Mouse (Mus musculus) liver (tissue): ENCODE data around the gene 4931414P19Rik.

Experiments
- DNase-seq: peaks from one replicate; pipeline ENCODE4 v3.0.0-alpha.2; 2020; ENCODE audit warnings: mixed read lengths

4931414P19Rik gene

DNA sequence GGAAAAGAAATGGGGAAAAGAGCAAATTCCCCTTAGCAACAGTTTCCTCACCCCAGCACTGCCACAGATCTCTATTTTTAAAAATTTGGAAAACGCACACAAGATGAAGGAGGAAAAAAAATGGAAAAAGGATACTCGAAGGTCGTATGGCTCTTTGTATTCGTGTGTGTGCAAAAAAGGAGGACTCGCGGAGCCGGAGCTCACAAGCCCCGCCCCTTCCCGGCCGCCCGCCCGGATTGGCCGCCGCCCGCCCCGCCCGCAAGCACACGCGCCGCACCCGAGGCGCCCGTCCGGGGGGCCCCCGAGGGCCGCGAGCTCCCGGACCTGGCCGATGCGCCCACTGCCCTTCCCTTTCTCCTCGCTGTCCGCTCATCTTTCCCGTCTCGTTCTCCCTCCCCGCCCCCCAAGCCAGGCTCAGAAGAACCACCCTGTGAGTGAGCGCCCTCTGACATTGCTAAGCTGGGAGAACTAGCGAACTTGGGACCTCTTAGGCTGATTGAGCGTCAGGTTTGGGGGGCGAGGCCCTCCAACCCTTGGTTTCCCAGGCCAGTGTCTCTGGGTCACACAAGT lies at the start of gene 4931414P19Rik:
4931414P19Rik (minus strand) TSS at position 242 of the 570 bp plus-strand sequence.
- DNase-seq: peak; percentile 95

DNA sequence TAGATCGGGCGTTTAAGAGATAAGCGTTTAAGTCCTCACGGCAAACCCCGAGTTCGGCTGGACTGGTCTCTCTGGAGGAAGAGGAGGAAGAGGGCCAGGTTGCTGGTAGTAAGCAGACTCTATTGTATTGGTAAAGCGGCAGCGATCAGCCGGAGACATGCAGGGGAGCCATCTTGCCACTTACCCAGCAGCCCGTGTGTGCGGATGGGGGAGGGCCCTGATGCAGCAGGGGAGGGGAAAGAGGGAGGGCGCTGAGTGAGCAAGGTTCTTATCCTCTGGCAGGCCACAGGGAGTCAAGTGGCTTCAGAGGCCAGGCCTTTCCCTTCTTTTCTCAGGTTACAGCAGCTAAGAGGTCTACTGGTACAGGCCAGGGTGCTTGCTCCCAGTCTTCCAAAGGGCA lies 47.7 kb upstream of the 4931414P19Rik start:
- peak; percentile 91 for DNase-seq

DNA sequence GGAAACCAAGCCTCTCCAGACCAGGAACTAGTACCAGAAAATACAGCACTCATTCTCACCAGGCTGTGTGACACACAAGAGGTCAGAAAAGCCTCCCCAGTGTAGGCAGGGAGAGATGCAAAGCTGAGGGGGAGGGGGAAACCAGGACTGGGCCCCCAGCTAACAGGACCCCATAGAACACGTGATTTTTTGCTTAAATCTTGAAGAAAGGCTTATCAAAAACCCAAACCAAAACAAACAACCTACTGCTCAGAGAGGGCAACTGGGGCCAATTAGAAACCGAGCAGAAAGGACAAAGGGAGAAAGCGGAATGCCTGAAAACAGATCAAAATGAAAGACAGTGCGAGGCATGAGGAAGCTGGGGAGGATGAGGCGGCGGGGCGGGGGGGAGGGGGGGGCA lies 47.0 kb upstream of the 4931414P19Rik start:
- DNase-seq: no peak

DNA sequence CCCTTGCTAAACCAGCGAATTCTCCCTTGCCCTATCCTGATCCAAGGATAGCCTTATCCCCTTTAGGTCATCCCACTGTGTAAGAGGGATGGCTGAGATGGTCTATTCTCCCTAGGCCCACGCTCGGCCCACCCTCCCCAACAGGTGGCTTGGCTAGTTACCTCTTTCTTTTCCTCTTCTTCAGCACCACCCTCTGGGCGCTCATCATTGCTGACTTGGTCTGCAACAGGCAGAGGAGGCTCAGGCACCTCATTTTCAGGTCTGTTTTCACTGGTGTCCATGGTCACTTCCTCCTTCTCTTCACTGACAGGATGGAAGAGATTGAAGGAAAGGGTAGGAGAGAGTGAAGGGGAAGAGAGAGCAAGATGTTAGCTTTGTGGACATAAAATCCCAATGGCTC lies 45.8 kb upstream of the 4931414P19Rik start:
- DNase-seq: no peak

DNA sequence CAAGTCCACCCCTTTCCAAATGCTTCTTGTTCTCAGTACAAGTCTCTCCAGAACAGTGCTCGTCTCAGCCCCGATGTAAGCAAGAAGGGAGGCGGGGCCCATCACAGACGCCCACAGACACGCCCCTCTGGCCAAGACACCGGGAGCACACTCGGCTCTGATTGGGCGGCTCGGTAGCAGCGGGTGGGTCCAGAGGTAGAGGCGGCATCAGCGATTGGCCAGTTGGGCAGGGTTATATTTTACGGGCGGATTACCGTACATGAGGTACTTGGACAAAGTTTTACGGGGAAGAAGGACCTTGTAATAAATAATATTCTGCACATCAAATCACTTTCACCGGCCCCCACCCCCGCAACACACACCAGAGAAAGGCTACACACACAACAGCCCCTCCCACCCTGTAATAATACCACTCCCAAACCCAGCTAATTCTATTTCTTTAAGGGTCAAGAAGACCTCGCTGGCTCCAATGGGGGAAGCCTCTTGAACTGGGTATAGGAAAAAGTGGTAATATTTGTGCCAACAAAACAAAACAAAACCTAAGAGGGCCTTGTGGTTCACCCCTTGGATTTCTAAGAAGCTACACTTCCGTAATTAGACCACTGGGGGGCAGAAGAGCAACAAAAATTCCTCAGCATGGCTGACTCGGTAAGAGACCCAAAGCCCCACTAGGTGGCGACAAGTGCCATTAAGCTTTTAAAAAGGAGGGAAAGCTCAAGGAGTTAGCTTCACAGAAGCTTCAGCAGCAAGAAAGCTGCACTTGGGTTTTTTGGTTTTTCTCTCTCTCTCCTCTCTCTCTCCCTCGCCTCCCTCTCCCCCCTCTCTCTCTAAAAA lies 45.0 kb upstream of the 4931414P19Rik start:
- peak; percentile 89 for DNase-seq

DNA sequence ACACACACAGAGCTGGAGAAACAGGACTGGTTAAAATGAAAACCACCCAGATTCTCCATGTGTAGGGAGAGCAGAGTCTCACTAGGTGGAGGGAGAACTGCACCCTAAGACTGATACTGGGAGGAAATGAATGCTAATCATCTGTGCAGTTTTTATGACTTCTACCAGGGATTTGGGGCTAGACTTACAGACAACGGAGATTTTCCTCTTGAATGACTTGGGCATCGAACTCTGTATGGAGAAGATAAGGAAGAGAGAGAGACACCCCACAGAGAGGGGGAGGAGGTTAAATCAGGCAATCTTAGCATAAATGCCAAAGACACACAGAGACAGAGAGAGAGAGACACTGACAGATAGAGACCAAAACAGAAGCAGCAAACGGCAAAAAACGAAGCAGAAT lies 42.1 kb upstream of the 4931414P19Rik start:
- no peak for DNase-seq

DNA sequence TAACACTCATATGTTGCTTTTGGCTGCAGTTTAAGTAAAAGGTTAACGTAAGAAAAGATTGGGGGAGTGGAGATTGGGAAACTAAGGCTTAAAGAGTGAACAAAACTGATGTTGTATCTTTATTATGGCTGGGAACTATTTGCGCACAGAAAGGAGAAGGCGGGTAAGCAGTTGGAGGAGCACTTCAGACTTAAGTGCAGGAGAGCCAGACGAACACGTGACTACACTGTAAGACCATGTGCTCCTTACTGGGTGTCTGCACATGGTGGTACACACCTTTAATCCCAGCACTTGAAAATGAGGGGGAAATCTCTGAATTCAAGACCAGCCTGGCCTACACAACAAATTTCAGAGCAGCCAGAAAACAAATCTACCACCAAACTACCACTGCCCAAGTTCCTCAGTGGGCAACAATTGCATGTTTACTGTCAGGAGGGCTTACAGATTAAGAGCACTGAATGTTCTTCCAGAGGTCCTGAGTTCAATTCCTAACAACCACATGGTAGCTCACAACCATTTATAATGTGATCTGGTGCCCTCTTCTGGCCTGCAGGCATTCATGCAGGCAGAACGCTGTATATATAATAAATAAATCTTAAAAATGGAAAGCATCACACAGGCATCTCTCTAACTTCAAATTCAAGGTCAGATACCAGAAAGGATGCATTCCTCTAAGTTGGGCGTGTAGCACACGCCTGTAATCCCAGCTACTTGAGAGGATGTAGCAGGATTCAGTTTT lies 41.3 kb upstream of the 4931414P19Rik start:
- DNase-seq: no peak

DNA sequence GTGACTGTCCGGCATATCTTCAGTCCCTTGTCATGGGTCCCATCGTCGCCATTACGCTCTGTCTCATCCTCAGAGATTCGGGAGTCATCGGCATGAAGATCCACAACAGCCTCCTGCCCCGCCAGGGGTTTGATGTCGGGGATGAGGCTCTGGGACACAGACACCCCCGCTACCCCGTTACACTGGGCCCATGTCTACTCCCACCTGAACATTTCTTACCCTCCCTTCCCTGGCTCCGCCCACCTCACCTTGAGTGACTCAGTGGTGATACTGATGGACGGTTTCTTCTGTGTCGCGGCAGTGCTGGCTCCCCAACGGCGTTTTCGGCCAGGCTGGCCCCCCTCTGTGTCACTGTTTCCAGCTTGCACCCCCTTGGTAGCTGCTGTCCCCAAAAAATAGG lies 40.7 kb upstream of the 4931414P19Rik start:
- DNase-seq: no peak

DNA sequence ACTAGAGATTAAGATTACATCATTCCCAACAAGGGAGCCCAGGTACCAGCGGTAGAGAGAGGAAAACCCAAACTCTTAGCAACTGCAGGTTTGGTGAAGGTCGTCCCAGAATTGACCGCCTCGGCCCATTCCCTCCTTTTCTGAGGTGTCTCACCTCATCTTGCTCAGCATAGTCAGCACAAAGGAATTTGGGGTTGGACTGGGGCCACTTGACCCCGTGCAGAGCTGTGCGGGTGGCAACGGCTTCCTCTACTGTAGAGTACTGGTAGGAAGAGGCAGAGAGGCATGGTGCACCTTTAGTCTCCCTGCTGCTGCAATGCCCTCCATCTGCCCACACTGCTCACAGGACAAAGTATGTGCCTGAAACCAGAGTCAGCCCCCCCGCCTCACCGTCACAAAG lies 38.5 kb upstream of the 4931414P19Rik start:
- DNase-seq: no peak

DNA sequence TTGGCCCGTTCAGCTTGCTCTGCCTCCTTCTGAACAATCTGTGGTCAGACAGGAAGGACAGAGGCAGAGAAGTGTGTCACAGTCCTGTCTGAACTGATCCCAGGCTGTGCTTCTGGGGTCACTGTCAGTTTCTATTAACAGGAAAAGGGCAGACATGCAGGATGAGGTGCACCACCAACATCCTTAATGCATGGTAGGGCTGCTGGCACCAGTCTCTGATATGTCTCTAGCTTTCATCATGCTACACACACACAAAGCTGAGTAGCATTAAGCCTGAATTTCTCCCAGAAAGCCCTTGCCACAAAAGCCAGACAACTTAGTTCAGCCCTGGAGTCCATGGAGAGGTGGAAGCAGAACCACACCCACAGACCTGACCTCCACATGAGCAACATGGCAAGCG lies 37.2 kb upstream of the 4931414P19Rik start:
- DNase-seq: no peak

DNA sequence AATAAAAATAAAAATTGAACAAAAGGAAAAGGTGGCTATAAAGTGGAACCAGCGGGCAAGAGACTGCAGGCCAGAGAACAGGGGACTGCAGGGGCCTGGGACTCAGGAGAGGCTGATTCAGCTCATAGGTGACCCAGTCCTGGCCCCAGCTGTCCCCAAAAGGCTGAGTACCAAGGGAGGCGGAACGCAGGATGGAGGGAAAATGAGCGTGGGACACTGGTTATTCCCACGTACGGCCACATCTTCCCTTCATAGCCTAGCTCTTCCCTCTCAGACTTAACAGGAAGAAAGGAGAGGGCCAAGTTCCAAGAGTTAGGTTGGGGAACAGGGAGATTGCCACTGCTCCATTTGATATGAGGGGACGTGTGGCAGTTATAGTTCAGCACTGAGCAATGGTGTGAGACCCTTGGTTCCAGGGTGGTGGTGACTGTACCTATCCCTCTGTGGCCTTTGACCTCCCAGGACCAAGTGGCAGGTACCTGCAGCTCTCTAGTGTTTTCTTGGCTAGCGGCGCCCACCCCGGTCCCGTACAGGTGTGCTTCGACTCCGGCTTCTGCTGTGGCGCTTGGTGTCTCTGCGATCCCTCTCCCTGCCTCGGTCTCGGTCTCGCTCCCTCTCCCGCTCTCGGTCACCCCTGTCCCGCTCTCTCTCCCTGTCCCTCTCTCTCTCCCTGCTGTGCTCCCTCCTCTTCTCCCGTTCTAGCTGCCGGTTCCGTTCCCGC lies 36.6 kb upstream of the 4931414P19Rik start:
- DNase-seq: no peak

GRCm38 (mm10) chr14:54641305-54641969 lies 35.6 kb upstream of the 4931414P19Rik start, which contains the start of gene Cdh24:
Cdh24 (minus strand) TSS chr14:54641364.
- peak; percentile 93 for DNase-seq

DNA sequence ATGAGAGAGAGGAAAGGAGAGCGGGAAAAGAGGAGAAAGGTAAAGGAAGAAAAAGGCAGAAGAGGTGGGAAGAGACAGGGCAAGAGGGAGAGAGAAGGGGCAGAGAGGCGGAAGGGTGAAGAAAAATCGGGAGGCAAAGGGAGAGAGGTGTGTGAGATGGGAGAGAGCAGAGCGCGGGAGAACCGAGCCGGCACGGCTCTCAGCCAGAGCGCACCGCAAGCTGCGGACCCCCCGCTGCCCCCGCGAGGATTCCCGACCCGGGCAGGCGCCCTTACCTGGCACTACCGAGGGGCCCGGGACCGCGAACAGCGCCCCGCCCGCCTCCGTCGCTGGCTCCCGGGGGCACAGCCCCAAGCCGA lies 35.1 kb upstream of the 4931414P19Rik start, which contains the start of gene Gm17606:
Gm17606 (plus strand) TSS at position 7 of the 359 bp plus-strand sequence.
- no peak for DNase-seq

- no peak for DNase-seq
These were observed 34.3 kb upstream of the 4931414P19Rik start for GRCm38 (mm10) chr14:54640121-54640520.

DNA sequence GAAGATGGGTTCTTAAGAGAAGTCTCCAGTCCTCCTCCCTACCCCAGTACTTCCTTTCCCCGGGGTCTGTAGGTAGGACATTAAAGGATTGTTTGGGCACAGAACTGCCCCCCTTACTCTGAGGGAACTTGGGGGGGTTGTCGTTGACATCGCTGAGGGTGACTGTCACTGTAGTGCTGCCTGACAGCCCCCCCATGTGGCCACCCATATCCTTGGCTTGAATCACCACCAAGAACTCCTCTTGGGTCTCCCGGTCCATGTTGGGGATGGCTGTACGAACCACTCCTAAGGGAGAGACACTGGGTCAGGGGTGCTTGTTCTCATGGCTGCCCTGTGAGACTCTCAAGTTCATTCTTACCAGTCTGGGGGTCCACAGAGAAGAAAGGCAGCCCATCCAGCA lies 32.4 kb upstream of the 4931414P19Rik start:
- DNase-seq: no peak

DNA sequence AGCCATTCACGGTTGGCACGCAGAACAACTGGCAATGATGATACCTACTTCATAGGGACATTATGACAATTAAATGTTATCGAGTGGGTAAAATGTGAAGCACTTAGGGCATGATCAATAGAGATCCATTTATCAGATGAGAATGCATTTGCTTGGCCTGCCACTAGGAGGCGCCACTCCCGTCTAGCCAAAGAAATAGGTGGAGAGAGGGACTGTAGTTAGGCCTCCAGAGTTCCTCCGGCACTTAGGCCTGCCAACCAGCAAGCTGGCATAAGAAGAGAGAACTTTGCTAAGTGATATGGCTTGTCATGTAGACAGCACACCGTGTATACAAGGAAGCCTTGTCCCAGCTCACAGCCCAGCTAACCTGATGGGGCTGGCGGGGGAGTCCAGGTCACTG lies 31.2 kb upstream of the 4931414P19Rik start:
- DNase-seq: peak; percentile 67

DNA sequence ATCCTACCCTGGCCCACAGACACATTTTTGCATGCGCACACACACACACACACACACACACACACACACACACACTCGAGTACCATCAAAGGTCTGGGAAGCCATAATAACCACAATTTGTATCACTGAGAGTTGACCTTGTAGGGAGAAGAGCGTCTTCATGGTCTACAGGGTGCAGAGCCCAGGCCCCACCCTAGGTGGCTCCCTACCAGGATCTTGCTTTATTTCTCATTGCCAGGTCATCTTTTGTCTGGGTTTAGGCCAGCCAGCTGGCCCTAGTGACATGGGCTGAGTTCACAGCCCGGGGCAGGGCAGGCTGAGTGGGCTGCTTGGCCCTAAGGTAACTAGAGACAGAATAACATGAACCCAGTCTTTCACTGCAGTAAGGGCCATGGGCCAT lies 28.4 kb upstream of the 4931414P19Rik start:
- no peak for DNase-seq

DNA sequence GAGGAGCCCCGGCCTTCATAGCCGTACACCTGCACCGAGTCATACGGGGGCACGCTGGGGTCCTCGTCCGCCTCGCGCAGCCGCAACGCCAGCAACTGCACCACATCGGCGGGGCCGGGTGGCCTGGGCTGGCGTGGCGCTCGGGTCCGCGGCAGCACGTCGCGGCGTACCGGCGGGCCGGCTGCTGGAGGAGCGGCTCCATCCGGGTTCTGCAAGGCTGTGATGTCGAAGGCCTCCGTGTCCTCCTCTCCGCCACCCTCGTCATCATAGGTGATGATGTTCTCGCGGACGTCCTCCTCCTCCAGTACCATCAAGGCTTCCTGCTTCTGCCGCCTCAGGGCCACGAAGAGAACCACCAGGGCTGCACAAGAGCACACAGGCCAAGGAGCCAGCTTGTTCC lies 26.5 kb upstream of the 4931414P19Rik start:
- DNase-seq: no peak

DNA sequence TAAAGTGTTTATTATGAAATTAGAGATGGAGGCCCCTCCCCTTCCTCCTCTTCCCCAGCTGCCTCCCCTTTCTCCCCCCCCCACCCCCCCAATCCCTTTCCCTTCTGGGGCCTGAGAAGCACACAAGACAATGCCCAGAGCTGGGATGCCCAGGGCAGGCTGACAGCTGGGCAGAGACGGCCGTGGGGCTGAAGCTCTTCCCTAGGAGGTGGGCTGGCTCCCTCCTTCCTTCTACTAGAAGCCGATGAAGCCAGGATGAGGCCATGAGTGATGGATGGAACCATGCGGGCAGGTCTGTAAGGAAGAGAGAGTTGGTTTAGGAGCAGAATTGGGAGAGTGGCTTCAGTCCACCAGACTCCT lies 25.4 kb upstream of the 4931414P19Rik start:
- no peak for DNase-seq

- DNase-seq: no peak
These were observed 24.9 kb upstream of the 4931414P19Rik start for GRCm38 (mm10) chr14:54630583-54631239.

GRCm38 (mm10) chr14:54629797-54630196 lies 24.0 kb upstream of the 4931414P19Rik start:
- no peak for DNase-seq

DNA sequence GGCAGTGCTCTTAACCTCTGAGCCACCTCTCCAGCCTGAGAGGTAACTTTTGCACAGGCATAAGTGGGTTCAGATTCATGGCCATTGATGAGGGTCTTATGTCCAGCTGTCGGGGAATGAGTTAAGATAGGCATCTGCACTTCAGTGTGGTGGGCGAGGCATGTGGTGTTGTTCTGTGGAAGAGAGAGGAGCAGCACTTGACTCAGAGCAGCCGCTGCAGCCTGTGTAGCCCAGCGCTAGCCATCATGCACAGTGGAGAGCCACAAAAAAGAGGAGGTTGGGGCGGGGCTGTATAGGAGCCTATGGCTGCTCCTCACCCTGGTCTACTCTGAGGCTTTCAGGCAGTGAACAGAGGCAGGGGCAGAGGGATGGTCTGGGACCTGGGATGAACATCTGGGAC lies 22.3 kb upstream of the 4931414P19Rik start:
- DNase-seq: no peak
